Mouse (Mus musculus) kidney, embryonic 15.5 days (tissue): ENCODE measurements at regions not wholly inside any gene's neighbourhood (a gene's known extent, or its start where the extent isn't known, plus 50 kb on each side); places are given as distances from the start of the nearest gene placed in this dataset.

Experiments used
- ATAC-seq: fragments of 200-750 bp; cut with Nextera tagmentation; replicated peaks from 2 replicates; pipeline ENCODE4 v1.8.0; 2017; ENCODE audit warnings: moderate TSS enrichment; ENCODE audit not compliant: low FRiP score
- H3K27ac ChIP-seq: fragments of 300-500 bp; sonication (generic); 2 replicates; pipeline ENCODE4 v1.5.1; 2015; ENCODE audit warnings: mild to moderate bottlenecking, inconsistent platforms
- H3K27me3 ChIP-seq: fragments of 300-500 bp; sonication (generic); 2 replicates; pipeline ENCODE4 v1.6.1; 2015; ENCODE audit warnings: inconsistent platforms
- H3K36me3 ChIP-seq: fragments of 300-500 bp; sonication (generic); 2 replicates; pipeline ENCODE4 v1.6.1; 2015; ENCODE audit warnings: inconsistent platforms
- H3K4me1 ChIP-seq: fragments of 300-500 bp; sonication (generic); 2 replicates; pipeline ENCODE4 v1.6.1; 2015; ENCODE audit warnings: inconsistent platforms
- H3K4me2 ChIP-seq: fragments of 300-500 bp; sonication (generic); 2 replicates; pipeline ENCODE4 v1.6.1; 2015; ENCODE audit warnings: moderate library complexity, mild to moderate bottlenecking, inconsistent platforms
- H3K4me3 ChIP-seq: fragments of 300-500 bp; sonication (generic); replicated peaks from 2 replicates; pipeline ENCODE4 v1.5.1; 2015; ENCODE audit warnings: mild to moderate bottlenecking, inconsistent platforms
- H3K9ac ChIP-seq: fragments of 300-500 bp; sonication (generic); 2 replicates; pipeline ENCODE4 v1.6.1; 2015; ENCODE audit warnings: mild to moderate bottlenecking, inconsistent platforms
- H3K9me3 ChIP-seq: fragments of 300-500 bp; sonication (generic); replicated peaks from 2 replicates; pipeline ENCODE4 v1.6.1; 2016; ENCODE audit warnings: inconsistent platforms
- WGBS: fragments of 180-500 bp; shearing (Covaris S2); methylation state at CpG from one replicate; pipeline ENCODE4 v1.1.7; 2015; ENCODE audit warnings: mixed read lengths; 5-methylcytosine and 5-hydroxymethylcytosine counted together

DNA sequence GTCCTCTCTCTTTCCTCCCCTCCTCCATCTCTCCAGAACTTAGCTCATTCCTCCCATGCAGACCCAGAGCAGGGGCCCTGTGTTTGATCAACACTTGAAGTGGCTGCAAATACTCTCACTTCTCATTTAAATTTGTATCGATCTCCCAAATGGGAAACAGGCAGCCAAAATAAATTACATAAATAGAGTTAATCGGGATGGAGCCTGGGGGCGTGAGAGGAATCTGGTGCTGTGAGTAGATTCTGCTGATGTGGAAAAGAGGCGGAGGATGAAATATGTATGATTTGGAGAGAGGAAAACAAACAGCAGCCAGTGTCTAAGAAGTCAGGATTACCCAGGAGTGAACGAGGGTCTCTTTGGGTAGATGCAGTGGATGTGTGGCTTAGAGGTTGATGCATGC lies 121.6 kb upstream of the Xylt1 start:
- no peaks in the 10 kb centered on the region for H3K9me3 ChIP-seq
- no peak overlapping the region for H3K9ac ChIP-seq
- peaks cover 5% of the 10 kb centered on the region; the same call in 1 of the 2 replicates for H3K4me1 ChIP-seq
- no peak overlapping the region for H3K4me3 ChIP-seq
- H3K4me2 ChIP-seq: no peak overlapping the region
- 56% methylated on average over 5 of the region's 5 CpGs for WGBS
- ATAC-seq: no peak
- no peak overlapping the region for H3K27ac ChIP-seq
- H3K27me3 ChIP-seq: no peaks in the 10 kb centered on the region
- no peaks in the 10 kb centered on the region for H3K36me3 ChIP-seq

DNA sequence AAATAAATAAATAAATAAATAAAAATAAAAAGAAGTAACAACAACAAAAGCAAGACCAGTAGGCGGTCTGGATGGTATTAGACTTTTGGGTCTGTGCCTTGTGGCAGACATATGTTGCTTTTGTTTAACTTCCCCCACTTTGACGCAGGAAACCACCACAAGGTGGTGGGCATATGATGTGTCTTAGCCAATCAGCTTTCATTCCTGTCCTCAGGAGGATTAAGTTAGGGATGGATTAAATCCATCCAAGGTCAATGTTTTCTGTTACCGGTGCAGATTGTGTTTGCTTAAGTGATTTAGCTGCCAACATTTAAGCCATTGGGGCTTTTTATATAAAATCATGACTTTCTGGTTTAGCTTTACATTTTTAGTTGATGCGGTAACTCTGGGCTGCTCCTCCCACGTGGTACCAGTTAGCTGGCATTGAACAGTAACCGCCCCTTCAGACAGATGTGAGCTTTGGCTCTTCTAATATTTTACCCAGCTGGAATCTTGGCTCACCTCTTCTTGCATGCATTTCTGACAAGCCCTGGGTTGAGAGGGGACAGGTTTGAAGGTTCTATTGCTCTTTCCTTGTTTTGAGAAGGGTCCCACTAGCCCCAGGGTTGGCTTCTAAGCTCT lies 121.0 kb upstream of the Xylt1 start:
- peaks cover 5% of the 10 kb centered on the region; the same call in 1 of the 2 replicates for H3K4me1 ChIP-seq
- no peak overlapping the region for H3K4me3 ChIP-seq
- no peak overlapping the region for H3K9ac ChIP-seq
- no peak for ATAC-seq
- no peaks in the 10 kb centered on the region for H3K27me3 ChIP-seq
- WGBS: 79% methylated on average over 6 of the region's 6 CpGs
- H3K4me2 ChIP-seq: no peak overlapping the region
- H3K9me3 ChIP-seq: no peaks in the 10 kb centered on the region
- no peaks in the 10 kb centered on the region for H3K36me3 ChIP-seq
- H3K27ac ChIP-seq: no peak overlapping the region

DNA sequence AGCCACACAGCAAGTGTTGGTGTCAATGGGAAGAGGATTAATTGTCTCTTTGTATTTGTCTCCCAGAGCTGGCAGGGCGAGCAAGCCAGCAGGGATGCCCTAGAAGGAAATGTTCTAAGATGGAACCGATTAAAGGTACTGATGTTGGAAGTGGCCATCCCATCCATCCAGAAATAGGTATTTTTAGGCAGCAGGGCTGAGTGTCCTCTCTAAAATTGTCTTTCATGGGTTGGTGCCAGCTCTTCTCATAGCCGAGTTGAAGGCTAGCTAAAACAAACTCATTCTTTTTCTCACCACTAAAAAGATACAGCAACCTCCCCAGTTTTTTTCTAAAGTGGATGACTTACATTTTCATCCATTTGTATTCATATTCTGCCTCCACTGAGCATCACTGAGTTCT lies 120.2 kb upstream of the Xylt1 start:
- Histone ChIP-seq H3K4me3 (no peak overlapping the region), H3K9me3 (no peaks in the 10 kb centered on the region), H3K27me3 (no peaks in the 10 kb centered on the region), H3K9ac (no peak overlapping the region), H3K4me1 (peaks cover 5% of the 10 kb centered on the region; the same call in 1 of the 2 replicates), H3K4me2 (no peak overlapping the region), H3K36me3 (no peaks in the 10 kb centered on the region), H3K27ac (no peak overlapping the region)
- no peak for ATAC-seq
- WGBS: 74% methylated on average over 3 of the region's 3 CpGs

DNA sequence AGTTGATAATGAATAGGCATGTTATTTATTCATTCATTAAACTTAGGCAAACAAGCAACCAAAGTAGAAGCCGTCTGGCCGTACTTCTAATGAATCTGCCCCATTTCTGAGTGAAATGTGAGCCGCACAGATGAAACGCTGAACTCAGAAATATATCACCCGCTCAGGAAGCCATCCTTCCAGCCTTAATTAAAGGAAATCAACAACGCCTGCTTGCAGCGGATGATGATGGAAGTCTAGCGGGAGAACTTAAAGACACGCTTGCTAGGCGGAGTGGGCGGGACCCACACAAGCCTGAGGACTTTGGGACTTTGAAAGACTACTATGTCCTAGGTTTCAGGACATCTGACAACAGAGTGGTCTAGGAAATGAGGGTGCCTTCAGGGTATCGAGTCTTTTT lies 117.7 kb upstream of the Xylt1 start:
- whole genome bisulfite sequencing: 59% methylated on average over 12 of the region's 12 CpGs
- no peak for ATAC-seq
- no peaks in the 10 kb centered on the region for H3K27me3 ChIP-seq

DNA sequence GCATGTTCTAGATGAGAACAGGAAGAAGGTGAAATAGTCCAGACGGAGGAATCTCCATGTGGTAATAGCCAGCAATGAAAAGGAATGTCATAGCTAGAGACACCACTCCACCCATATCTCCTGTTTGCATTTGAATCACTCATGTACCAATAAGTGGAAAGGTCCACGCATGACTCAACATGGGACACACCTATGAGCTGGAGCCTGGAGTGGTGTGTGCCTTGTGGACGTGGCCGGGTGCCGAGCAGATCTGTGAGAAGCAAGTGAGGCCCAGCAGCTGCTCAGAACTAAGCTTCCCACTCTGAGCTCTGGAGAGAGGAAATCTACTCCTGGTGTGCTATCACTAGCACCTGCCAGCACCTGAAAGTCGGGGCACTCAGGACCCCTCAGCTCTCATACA lies 116.4 kb upstream of the Xylt1 start:
- Histone ChIP-seq H3K36me3 (no peaks in the 10 kb centered on the region), H3K27me3 (no peaks in the 10 kb centered on the region), H3K9me3 (no peaks in the 10 kb centered on the region), H3K4me3 (no peak overlapping the region), H3K9ac (no peak overlapping the region), H3K4me2 (no peak overlapping the region), H3K4me1 (peaks cover 5% of the 10 kb centered on the region; the same call in 1 of the 2 replicates), H3K27ac (no peak overlapping the region)
- WGBS: 83% methylated on average over 6 of the region's 6 CpGs
- no peak for ATAC-seq

More for the DNA sequence above, 117.7 kb upstream of the Xylt1 start:
- Histone ChIP-seq H3K27ac (no peak overlapping the region), H3K9me3 (no peaks in the 10 kb centered on the region), H3K4me2 (no peak overlapping the region), H3K4me1 (peaks cover 5% of the 10 kb centered on the region; the same call in 1 of the 2 replicates), H3K4me3 (no peak overlapping the region), H3K36me3 (no peaks in the 10 kb centered on the region), H3K9ac (no peak overlapping the region)

DNA sequence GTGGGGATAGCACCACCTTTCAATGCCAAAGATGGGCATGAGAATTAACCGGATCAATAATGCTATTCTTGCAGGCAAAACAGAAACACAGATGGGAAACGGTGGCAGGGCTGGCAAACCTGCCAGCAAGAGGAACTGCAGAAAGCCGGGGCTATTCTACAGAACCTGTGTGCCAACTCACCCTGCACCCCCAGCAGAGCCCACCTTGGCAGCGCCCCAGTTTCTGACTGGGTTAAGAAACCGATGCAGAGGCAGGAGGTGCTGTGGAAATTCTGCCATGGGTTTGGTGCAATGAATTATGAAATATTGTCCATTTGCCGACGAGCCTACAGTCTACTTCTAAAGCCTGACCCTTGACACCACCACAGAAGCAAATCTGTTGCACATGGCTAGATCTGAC lies 112.7 kb upstream of the Xylt1 start:
- H3K27me3 ChIP-seq: no peaks in the 10 kb centered on the region
- ATAC-seq: no peak
- 91% methylated on average over 7 of the region's 7 CpGs for WGBS

DNA sequence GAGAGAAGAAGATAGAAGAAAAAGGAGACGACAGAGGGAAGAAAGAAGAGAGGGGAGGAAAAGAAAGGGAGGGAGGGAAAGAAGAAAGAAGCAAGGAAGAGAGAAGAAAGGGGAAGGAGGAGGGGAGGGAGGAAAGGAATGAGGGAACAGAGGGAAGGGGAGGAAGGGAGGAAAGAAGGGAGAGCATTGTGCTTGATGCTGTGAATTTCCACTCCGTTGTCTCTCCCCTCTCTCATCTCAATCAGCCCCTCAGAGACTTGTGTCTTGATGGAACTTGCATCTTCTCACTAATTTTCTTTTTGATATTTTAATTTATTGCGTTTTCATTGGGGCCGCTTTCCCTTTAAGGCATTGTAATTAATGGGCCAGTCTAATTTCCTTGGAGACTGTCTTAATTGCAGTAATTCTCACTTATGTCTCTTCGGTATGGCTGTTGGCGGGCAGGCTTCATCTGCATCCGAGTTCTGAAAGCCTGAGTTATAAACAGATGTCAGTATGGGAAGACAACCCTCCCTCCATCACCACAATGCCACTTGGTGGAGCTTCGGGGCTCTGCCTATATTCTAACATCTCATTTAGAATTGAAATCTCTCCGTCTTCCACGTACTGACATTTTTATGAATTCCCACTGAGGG lies 111.4 kb upstream of the Xylt1 start:
- no peak overlapping the region for H3K4me3 ChIP-seq
- no peaks in the 10 kb centered on the region for H3K9me3 ChIP-seq
- no peaks in the 10 kb centered on the region for H3K36me3 ChIP-seq
- 59% methylated on average over 10 of the region's 10 CpGs for WGBS
- no peak overlapping the region for H3K27ac ChIP-seq
- no peak overlapping the region for H3K9ac ChIP-seq
- no peaks in the 10 kb centered on the region for H3K4me1 ChIP-seq
- no peak overlapping the region for H3K4me2 ChIP-seq
- H3K27me3 ChIP-seq: no peaks in the 10 kb centered on the region
- ATAC-seq: no peak

More for the DNA sequence above, 112.7 kb upstream of the Xylt1 start:
- peaks cover under 1% of the 10 kb centered on the region; the same call in 1 of the 2 replicates for H3K4me1 ChIP-seq
- no peak overlapping the region for H3K4me2 ChIP-seq
- no peak overlapping the region for H3K4me3 ChIP-seq
- no peak overlapping the region for H3K27ac ChIP-seq
- no peaks in the 10 kb centered on the region for H3K36me3 ChIP-seq
- H3K9me3 ChIP-seq: no peaks in the 10 kb centered on the region
- H3K9ac ChIP-seq: no peak overlapping the region

DNA sequence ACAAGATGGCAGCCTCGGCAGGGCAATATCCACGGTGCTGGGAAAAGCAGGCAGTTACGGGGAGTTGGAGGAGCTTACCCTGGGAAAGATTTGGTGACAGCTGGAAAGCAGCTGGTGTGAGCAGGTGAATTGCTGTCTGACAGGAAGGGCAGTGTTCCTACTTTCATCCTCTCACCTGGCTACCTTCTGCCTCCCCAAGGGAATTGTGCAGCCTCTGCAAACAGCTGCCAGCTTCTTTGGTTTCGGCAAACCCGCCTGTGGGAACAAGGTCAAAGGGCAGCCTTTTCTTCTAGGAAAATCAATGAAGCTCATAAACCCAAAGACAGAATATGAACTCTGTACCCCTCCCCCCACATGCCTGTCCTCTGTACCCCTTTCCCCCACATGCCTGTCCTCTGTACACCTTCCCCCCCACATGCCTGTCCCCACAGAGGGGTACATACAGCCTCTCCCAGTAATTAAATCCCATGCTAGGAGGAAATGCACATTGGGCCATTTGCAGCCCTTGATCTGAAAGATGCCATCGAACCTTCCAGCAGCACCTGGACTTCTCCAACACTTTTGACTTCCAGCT lies 102.3 kb upstream of the Xylt1 start:
- no peak overlapping the region for H3K9ac ChIP-seq
- H3K4me1 ChIP-seq: no peaks in the 10 kb centered on the region
- H3K4me3 ChIP-seq: no peak overlapping the region
- H3K9me3 ChIP-seq: no peaks in the 10 kb centered on the region
- no peak overlapping the region for H3K4me2 ChIP-seq
- ATAC-seq: no peak
- no peaks in the 10 kb centered on the region for H3K27me3 ChIP-seq
- WGBS: 41% methylated on average over 6 of the region's 6 CpGs
- no peak overlapping the region for H3K27ac ChIP-seq
- H3K36me3 ChIP-seq: no peaks in the 10 kb centered on the region

DNA sequence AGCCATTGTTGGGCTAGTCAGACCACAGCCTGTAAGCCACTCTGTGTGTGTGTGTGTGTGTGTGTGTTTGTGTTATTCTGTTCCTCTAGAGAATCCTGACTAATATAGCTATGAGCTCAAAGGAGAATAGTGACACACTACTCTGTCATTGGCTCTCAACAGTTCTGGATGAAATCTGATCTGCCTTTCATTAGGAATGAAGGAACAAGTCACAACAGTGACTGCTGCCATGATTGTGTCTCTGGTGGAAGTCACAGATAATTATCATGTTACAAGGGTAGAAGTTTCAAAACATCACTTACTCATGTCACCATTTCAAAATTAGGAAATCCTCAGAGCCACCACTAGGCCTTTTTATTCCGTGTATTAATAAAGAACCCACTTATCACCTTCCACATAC lies 98.6 kb upstream of the Xylt1 start:
- Histone ChIP-seq H3K4me2 (no peak overlapping the region), H3K27ac (no peak overlapping the region), H3K9me3 (no peaks in the 10 kb centered on the region), H3K4me3 (no peak overlapping the region), H3K9ac (no peak overlapping the region), H3K4me1 (no peaks in the 10 kb centered on the region), H3K27me3 (no peaks in the 10 kb centered on the region), H3K36me3 (no peaks in the 10 kb centered on the region)
- no peak for ATAC-seq
- WGBS: 90% methylated on average over 1 of the region's 1 CpGs

DNA sequence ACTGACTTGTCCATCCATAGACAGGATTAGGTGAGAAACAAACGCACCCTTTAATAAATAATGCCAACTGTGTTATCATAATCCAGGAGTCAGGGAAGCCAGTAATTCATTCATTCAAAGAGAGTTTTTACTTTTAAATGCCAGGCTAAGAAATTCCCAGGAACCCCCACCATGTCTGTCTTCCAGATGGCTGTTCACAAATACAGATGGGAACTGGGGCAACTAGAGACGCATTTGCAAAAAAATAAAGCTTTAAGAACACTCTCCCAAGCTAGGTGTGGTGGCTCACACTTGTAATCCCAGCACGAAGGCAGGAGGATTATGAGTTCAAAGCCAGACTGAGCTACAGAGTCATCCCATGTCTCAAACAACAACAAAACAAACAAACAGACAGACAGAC lies 95.6 kb upstream of the Xylt1 start:
- H3K36me3 ChIP-seq: no peaks in the 10 kb centered on the region
- WGBS: 87% methylated on average over 3 of the region's 3 CpGs
- no peak for ATAC-seq
- no peak overlapping the region for H3K4me2 ChIP-seq
- no peak overlapping the region for H3K9ac ChIP-seq
- H3K27me3 ChIP-seq: no peaks in the 10 kb centered on the region
- H3K4me1 ChIP-seq: no peaks in the 10 kb centered on the region
- no peaks in the 10 kb centered on the region for H3K9me3 ChIP-seq
- no peak overlapping the region for H3K27ac ChIP-seq
- H3K4me3 ChIP-seq: no peak overlapping the region

DNA sequence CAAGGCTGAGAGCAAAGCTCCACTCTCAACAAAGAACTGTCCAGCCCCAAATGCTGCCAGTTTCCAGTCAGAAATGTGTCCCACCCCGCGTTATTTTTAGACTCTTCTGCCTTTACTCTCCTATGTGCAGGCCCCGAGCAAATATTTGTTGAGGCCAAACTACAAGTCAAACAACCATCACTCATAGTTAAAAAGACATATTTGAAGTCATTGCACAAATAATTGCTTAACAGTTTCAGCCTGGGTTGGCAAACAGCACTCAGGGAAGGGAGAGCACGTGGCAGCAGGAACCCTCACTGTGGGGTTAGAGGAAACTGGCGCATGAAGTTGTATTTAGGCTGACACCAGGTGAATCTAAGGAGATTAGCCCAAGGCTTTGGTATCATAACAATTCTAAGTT lies 94.8 kb upstream of the Xylt1 start:
- ATAC-seq: no peak
- Histone ChIP-seq H3K27me3 (no peaks in the 10 kb centered on the region), H3K4me3 (no peak overlapping the region), H3K36me3 (no peaks in the 10 kb centered on the region), H3K9ac (no peak overlapping the region), H3K4me1 (no peaks in the 10 kb centered on the region), H3K9me3 (no peaks in the 10 kb centered on the region), H3K27ac (no peak overlapping the region), H3K4me2 (no peak overlapping the region)
- 75% methylated on average over 5 of the region's 5 CpGs for WGBS

DNA sequence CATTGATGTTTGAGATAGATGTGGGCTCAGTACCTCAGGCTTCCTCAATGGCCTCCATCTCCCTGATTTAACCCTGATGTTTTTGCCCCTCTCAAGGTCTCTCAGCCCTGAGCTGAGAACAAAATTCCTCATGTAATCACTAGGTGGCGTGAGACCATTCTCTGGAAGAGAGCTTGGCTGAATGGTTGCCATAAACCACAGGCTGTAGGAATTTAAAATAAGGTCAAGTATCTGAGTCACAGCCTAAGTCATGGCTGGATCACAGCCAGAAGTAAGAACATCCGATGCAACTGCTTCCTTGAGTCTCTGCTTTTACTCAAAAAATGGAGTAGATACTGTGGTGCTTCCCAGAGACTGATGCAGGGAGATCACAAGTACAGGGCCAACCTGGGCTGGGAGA lies 77.1 kb upstream of the Xylt1 start:
- no peak overlapping the region for H3K4me3 ChIP-seq
- no peak overlapping the region for H3K9ac ChIP-seq
- no peaks in the 10 kb centered on the region for H3K9me3 ChIP-seq
- no peak overlapping the region for H3K27ac ChIP-seq
- H3K27me3 ChIP-seq: no peaks in the 10 kb centered on the region
- H3K4me2 ChIP-seq: no peak overlapping the region
- ATAC-seq: no peak
- 40% methylated on average over 2 of the region's 2 CpGs for WGBS
- H3K4me1 ChIP-seq: no peaks in the 10 kb centered on the region
- H3K36me3 ChIP-seq: no peaks in the 10 kb centered on the region
